Mouse (Mus musculus) layer of hippocampus, postnatal 10 days (tissue): ENCODE measurements around the gene Hfm1. TPM values are rescaled to one million over a fixed set of nuclear protein-coding genes. Genes with fewer than 3 reads are reported as not detected.

Experiments used
- DNase-seq, 2 experiments: peaks; one replicate each; pipeline ENCODE4 v3.0.0; 2021; ENCODE audit warnings: low spot score in 2 of 2
- total RNA-seq, 2 experiments: library from RNA; stranded (reverse); gene quantifications; 2 replicates each; pipeline ENCODE4 v1.2.3; 2021

Gene Hfm1
- total RNA-seq, 2 experiments from 2014 or later, result 2.9 to 3.4 TPM

DNA sequence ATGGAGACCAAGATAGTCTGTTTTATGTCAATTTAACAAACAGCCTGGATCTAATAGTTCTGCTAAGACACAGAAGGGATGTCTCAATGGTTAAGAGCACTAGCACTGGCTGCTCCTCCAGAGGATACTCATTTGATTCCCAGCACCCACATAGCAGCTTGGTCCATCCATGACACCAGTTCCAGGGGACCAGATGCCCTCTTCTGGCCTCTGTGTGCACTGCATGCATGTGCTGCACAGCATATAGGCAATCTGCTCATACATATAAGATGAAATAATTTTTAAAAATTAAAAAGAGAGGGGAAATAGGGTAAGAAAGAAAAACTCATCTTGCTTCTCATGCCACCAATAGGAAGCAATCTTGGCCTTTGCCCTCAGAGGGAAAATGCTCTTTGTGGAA is 79.1 kb downstream of the Hfm1 start:
- DNase-seq, result no peak

DNA sequence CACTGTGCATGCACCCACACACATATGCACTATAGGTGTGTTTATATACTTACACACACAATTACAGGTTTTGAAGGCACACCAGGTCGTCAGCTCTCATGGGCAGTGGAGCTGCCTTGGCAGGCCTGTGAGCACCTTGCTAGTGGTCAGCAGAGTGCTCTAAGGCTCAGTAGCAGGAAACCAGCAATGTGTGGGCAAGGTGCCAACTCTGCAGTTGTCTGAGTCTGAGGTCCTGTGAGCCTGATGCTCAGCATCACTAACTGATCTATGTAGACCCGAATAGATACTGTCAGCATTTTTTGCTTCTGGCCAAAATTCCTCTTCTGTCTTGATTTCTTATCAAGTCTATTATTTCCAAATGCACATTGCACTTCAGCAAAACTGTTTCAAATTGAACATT is 82.2 kb downstream of the Hfm1 start:
- DNase-seq, result no peak

DNA sequence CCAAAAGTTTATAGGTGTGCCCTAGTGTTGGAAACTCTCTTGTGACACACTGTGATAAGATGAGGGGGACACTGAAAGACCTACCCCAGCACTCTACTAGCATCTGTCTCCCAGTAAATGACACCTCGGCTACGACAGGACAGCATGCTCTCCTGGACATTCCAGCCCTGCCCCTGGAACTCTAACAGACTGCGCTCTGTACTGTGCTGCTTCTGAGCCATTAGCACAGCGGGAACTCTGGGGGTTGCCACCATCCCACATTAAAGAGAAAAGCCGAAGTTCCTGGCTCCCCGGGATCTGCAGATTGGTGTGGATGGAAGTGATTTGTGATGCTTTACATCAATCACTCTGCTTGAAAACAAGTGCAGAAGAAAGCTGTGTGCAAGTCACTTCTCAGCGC is 93.1 kb downstream of the Hfm1 start:
- no peak for DNase-seq

DNA sequence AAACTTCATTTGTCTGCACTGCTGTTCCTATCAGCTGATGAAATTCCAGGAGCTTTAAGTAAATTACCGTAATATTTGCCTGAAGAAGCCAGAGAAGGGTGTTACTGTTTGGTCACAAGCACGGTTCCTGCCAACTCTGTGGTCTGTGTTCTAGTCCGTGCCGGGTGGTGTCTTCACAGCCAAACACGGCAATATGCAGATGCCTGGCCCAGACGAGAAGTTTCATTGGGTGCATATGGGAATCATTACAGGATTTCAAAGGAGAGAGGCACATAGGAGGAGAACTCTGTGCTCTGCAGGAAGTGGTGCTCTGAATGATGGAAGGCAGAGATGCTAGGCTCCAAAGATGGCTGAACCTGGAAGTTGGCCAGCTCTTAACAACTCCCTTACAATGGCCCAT is 94.7 kb downstream of the Hfm1 start:
- no peak for DNase-seq

DNA sequence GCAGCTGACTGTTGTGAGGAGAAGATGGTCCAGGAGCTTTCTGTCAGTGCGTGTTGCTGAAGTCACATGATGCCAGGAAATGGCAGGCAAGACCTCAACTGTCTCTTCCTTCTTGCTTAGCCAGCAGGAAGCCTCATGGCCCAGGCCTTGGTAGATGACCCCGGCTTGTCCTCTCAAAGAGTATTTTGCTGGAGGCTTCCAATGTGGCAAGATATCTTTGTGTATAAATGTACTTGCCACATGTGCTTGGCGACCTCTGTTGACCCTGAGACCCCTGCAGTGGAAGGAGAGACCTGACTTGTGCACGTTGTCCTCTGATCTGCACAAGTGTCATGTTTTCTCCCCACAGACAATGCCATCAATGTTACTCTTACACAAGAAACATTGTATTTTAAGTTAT is 95.3 kb downstream of the Hfm1 start:
- DNase-seq, result no peak

DNA sequence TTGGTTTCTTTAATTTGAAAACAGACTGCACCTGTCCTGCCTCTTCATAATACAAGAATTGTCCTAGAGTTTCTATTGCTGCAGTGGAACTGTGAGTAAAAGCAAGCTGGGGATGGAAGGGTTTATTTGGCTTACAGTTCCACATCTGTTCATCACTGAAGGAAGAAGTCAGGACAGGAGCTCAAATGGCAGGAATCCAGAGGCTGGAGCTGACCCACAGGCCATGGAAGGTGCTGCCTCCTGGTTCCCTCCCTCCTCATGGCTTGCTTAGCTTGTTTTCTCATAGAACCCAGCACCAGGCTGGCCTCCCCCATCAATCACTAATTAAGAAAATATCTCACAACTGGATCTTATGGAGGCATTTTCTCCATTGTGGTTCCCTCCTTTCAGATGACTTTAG is 99.4 kb downstream of the Hfm1 start:
- no peak for DNase-seq

DNA sequence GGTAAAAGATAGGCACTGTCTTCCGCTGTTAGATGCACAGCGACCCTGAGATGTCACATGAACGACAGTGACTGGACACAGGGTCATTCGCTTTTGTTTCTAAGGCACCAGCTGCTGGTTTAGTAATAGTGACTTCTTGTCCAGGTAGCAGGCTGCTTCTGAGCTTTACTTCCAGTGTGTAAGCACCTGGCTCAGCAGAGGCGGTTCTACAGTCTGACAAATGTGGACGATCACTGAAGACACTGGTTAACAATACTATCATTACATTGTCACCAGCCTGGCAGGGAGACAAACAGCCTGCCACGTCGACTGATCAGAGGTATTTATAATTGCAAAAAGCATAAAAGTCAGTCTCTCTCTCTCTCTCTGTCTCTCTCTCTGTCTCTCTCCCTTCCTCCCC is 100.1 kb downstream of the Hfm1 start:
- DNase-seq, result no peak

DNA sequence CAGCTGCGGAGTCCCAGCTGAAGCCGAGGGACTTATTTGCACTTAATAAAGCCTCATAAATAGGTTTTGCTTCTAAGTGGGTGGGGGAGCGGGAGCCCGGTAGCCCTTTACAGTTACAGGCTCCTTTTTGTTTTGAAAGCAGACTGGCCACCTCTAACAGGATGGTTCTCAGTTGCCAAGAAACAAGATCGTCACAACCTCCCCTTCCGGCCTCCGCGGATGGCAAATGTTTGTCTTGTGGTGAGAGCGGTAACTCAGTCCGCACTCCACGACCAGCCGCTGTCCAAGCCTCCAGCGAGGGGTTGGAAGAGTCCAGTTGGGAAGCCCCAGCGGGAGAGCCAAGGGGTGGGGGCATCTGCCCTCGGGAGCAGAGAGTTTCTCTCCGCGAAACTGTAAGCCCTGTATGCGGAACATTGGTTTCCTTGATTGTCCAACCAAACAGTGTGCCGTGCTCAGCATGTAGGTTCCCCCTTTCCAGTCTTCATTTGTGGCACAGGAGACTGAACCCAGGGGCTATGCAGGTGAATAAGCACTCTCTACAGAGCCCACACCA is 100.7 kb downstream of the Hfm1 start:
- peak; percentile 26 to 42 for DNase-seq

DNA sequence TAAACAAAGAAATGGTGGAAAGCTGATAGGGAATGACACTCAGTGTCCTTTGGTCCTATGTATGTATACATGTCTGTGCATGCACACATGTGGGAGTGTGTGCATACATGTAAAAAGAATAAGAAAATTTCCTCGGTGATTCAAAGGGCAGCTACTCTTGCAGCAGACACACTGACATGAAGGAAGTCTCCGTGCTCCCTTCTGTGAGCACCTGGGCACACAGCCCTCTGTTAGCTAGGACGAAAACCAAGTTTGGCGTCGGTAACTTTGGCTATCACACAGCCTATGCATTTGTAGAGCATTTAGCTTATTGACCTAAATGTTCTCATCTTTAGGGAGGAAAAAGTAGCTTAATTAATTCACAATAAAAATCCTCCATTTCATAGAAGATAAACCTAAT is 101.4 kb downstream of the Hfm1 start:
- no peak for DNase-seq

DNA sequence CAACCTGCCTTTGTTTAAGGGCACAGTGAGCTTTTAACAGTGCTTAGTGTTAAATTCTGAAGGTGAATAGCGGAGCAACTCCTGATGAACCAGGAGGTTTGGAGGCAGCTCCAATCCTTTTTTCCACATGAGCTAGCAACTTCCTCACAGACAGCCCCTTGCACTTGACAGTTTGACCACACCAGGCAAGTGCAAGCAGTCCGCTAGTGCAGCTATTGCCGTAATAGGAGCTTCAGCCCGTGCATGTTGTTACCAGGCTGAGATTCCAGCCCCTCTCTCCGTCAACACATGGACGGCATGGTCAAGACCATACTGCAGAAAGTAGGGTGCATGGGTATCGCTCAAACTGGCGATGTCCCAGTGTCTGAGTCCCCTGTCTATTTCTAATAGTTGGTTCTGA is 106.5 kb downstream of the Hfm1 start:
- DNase-seq, result no peak

DNA sequence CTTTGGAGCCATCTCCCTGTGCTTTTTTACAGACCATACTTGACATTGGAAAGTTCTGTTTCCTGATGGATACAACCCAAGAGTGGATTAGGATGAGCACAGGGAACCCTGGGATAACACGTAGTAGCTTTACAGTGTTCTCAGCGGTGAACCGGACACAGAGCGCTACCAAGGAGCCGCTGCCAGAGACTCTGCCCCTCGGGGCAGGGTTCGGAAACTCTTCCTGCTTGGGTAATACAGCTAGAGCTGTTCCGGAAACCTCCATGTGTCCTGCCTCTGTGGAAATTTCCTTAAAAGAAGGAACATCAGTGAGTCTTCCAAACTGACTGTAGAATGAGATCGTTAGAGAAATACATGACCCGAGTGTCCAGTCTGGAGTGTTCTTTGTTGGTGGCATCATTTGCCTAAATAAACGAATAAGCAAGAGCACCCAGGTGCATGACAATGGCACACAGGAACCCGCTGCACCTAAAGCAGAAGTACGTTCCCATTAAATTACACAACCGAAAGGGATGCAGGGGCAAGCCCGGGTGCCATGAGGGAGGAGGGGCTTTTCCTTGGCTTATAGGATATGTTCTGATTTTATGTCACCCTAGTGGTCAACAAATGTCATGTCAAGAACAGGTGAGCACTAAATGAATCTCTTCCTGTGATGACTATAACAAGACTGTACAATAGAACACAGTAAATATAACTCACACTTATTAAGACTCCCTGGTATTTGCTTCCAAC is 110.0 kb downstream of the Hfm1 start:
- DNase-seq, result no peak

DNA sequence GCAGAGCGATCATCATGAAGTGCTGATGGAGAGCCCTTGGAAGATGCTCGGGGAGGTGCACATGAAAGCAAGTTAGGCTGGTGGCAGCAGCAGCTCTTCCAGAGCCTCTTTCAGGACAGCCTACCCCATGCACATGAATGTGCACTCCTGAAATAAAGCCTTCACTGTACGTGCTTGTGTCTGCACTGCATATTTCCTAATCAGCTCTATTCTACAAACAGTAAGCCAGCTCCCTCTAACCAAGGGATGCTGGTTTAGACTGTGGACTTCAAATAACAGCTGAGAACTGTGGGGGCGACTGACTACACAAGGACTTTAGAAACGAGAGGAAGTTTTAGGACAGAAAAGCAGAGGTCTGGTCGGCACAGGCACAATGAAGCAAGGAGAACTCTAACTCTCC is 111.5 kb downstream of the Hfm1 start:
- DNase-seq, result no peak

DNA sequence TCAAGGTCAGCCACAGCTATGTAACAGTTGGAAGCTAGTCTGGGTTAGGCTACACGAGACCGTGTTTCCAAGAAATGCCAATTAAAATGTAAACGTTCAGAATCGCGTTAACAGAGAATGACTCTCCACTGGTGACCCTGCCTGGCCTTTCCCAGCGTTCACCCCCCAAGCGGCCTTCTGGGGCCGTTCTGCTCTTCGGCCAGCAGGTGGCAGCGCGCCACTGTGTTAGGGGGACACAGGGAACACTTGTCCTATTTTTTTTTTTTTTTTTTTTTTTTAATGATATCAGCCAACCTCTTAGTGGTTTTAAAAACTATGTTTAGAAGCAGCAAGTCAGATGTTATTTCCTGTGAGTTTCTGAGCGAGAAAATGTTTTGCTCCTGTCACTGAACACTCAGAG is 123.0 kb downstream of the Hfm1 start:
- peak; percentile 70 to 77 for DNase-seq

DNA sequence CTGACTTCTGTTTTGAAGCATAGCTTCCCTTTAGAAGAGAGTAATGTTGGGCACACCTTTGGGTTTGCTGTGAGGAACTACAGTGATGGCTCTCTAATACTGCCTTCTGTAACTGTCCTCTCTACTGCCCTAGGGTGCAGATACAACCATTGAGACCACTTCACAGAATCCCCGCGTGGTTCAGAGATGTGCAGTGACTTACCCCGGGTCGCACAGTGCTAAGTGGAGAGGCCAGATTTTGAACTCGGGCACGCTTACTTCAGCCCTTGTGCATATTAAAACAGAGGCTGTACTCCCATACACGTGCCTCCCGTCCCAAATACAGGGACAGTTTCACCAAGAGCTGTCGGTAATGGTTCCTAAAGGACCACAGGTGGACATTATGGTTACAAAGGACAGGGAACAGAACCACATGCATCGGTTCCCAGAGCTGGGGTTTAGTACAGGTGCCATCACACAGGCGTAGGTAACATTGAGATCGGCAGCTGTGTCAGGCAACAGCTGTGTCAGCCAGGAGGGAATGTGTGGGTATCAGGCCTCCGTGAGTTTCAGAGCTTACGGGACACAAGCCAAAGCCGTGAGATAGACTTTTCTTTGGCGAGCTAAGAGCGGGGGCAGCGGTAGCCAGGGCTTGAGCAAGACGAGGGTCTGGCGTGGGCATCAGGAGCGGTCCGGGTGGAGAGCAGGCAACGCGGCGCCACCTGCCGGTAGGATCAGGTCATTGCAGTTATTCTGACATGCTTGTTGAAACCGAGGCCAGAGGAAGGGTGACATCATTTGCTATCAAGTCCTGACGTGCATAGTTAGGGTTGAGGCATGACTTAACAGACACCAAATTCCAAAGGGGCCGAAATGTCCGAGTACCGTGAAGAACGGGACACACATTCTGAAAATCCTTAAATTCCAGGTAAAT is 124.0 kb downstream of the Hfm1 start:
- peak; percentile 94 for DNase-seq

DNA sequence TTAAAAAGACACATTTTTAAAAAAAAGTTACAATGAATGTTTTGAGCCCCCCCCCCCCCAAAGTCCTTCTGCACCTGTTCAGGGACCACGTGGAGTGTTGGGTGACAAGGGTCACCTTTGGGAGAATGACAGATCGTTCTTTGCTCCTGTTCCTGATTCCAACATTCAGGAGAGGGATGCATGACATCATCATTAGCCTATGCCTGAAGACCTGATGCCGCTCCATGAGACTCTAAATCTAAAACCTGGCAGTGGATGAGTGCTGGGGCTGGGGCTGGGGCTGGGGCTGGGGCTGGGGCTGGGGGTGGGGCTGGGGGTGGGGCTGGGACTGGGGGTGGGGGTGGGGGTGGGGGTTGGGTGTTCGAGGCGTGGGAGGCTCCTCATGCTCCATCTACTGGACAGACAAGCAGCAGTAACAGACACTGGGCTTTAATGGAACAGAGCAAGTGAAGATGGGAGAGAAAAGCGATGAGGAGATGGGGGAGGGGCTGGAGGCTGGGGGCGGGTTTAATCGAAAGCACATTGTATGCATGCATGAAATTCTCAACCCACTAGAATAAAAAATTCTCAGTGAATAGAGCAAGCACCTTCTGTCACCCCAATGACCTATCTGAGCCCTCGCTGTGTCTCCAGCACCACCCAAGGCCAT is 124.8 kb downstream of the Hfm1 start:
- DNase-seq, result no peak

DNA sequence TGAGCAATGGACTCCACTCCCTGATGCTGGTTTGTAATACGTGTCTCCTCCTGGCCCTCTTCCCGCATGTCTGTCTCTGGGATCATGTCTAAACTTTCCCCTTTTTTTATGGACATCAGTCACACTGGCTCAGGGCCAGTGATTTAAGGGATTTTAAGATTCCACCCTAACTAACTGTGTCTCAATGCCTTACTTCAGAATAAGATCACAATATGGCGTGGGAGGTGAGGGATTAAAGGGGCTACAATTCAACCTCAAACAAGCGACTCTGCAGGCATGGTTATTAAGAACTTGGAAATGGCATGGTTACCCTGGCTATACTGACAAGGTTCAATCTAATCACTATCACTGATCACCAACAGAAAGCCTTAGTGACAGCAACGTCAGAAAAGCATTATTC is 128.2 kb downstream of the Hfm1 start:
- no peak for DNase-seq

DNA sequence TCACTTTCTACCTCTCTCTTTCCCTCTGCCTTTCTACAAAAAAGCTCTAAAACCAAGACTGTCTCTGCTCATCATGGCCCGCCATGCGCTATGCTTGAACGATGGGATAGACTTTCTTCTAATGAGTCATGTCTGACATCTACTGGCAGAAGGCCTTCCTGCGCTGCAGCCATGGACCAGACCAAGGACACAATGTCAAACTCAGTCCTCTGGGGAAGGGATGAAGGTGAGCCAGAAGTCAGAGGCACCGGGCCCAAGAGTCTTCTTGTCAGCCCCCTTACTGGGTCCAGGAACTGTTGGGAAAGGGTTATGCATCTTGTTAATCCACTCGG is 134.9 kb downstream of the Hfm1 start:
- no peak for DNase-seq

DNA sequence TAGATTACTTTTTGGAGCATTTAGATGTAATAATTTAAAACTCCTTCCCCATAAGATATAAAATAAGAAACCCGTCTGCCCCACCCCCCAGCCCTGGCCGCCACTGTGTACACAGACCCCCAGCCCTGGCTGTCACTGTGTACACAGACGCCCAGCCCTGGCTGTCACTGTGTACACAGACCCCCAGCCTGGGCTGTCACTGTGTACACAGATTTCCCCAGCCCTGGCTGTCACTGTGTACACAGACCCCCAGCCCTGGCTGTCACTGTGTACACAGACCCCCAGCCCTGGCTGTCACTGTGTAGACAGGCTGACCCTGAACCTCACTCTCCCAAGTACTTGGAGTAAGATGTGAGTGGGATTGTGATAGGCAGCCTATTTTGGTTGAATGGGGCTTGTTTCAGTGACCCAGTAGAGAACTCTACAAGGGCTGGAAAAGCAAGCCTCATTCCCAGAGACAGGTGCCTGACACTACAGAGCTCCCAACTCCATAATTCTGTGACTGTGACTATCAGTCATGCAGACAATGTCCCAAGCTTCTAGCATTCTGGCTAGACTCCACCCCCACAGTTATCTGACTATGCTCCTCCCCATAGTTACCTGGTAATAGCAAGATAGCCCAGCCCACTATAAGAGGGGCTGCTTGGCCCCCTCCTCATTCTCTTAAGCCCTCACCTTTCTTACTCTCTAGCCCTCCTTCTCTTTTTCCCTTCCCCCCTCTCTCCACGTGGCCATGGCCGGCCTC is 135.5 kb downstream of the Hfm1 start:
- no peak for DNase-seq
